In the genomic region with DNA sequence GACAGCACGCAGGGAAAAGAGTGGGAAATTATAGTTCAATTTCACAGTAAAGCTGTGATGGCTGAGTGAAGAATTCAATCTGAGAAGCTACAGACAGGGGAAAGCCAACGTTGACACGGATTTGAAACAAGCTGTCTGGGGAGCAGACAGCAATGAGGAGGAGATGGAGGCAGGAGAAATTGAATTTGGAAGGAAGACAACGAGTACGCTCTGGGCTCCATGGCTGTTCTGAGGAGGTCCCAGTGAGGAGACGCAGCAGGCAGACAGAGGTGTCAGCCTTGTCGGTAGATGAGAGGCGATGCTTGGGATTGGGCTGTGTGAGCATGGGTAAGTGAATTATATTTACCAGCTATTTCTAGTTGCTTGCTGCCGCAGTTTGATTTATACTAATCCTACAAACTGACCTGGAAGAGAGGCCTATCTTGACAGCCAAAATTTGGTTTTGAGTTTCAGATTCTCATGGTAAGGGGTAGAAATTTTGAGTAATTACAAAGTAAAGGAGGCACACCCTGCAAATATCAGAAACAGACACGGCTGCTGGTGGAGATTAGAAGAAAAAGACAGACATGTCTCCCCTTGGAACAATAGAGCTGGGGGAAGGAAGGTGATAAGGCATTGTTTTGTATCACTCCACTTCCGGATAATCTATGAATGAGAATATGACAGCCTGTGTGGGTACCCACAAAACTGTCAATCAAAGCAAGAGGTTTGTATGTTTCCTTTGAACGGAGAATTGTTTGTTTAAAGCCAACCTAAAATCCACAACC, we compare ENCODE assay signal across 14 mouse cellular contexts. TPM values are rescaled to one million over a fixed set of nuclear protein-coding genes. Genes with fewer than 3 reads are reported as not detected.
A peak's percentile ranks its signal among the peaks of the same experiment; 100 is the strongest.
DNase-seq lines count a peak whose midpoint lies in the region; ATAC-seq and TF ChIP-seq lines count a peak whose summit lies in the region.
"Had no signal": no experiment of that assay in that cellular context is flagged by ENCODE, and none has a peak within 500 bp of the region (broad histone marks: within the 10 kb centered on the region; RNA-seq: fewer than 3 reads in every experiment).

No protein-coding gene starts in this region.

- no peak for TF ChIP-seq CTCF in gastrocnemius, adult 2 months (IDR thresholded peaks at IDR 0.05)
- TF ChIP-seq CTCF in brain, embryonic 14.5 days (IDR thresholded peaks at IDR 0.05; ENCODE audit: borderline replicate concordance, extremely low read depth, insufficient read depth, insufficient read length): no peak

- no peak overlapping the region for H3K4me2 ChIP-seq in lung, embryonic 15.5 days
- H3K4me2 ChIP-seq in liver, embryonic 15.5 days: no peak overlapping the region

- TF ChIP-seq POLR2A in brain, embryonic 14.5 days (IDR thresholded peaks at IDR 0.05; ENCODE audit: borderline replicate concordance, extremely low read depth, insufficient read depth, insufficient read length, poor library complexity, severe bottlenecking): no peak

- ATAC-seq in lung, embryonic 15.5 days (ENCODE audit: borderline replicate concordance, extremely low read depth, low FRiP score, low TSS enrichment): no peak
- peak; percentile 34; the same call in 1 of the 2 replicates for ATAC-seq in liver, embryonic 15.5 days (ENCODE audit: insufficient read depth)
- ATAC-seq: activated CD4-positive, CD25-positive, alpha-beta regulatory T cell, adult 4 months; hindbrain, postnatal 0 days had no signal

- no peak overlapping the region for H3K4me3 ChIP-seq in gastrocnemius, adult 2 months
- no peak overlapping the region for H3K4me3 ChIP-seq in lung, embryonic 15.5 days
- no peak overlapping the region for H3K4me3 ChIP-seq in liver, embryonic 15.5 days (replicated peaks)

- H3K36me3 ChIP-seq in lung, embryonic 15.5 days: no peaks in the 10 kb centered on the region
- H3K36me3 ChIP-seq in liver, embryonic 15.5 days (replicated peaks): no peaks in the 10 kb centered on the region

- intact Hi-C loops in gastrocnemius, adult 2 months (cut with DNase I): no loop called here

- H3K9ac ChIP-seq in lung, embryonic 15.5 days: no peak overlapping the region
- no peak overlapping the region for H3K9ac ChIP-seq in liver, embryonic 15.5 days

- no peak for DNase-seq in gastrocnemius, adult 2 months
- DNase-seq in gastrocnemius, postnatal 4 days (ENCODE audit: low spot score in 2 of 2): no peak
- DNase-seq in lung, postnatal 36 days: no peak
- peak; percentile 51 for DNase-seq in brain, embryonic 14.5 days (ENCODE audit: low read depth)
- DNase-seq in Muller cell, postnatal 12 days (ENCODE audit: inconsistent ontology term): no peak
- no peak for DNase-seq in cerebellum, postnatal 10 days
- DNase-seq: cerebellum, adult 8-10 months; gastrocnemius, postnatal 36 days; kidney, adult 9 months; layer of hippocampus, adult 9-11 months had no signal

- H3K27me3 ChIP-seq in lung, embryonic 15.5 days: no peaks in the 10 kb centered on the region
- no peaks in the 10 kb centered on the region for H3K27me3 ChIP-seq in liver, embryonic 15.5 days

- H3K27ac ChIP-seq in gastrocnemius, adult 2 months: 0 out of 2 replicates have a peak overlapping the region, but pooled peaks have one; percentile 5
- peak overlapping the region; percentile 49; the same call in 1 of the 2 replicates for H3K27ac ChIP-seq in lung, embryonic 15.5 days
- no peak overlapping the region for H3K27ac ChIP-seq in liver, embryonic 15.5 days (replicated peaks)
- H3K27ac ChIP-seq: hindbrain, postnatal 0 days had no signal

- WGBS in lung, embryonic 15.5 days: 47% methylated on average over 12 of the region's 12 CpGs
- WGBS in liver, embryonic 15.5 days (ENCODE audit: insufficient replicate concordance): 28% methylated on average over 12 of the region's 12 CpGs

- no peaks in the 10 kb centered on the region for H3K9me3 ChIP-seq in lung, embryonic 15.5 days
- no peaks in the 10 kb centered on the region for H3K9me3 ChIP-seq in liver, embryonic 15.5 days (replicated peaks)

- H3K4me1 ChIP-seq in lung, embryonic 15.5 days: 0 out of 2 replicates have a peak, but pooled peaks cover 16% of the 10 kb centered on the region
- peaks cover 16% of the 10 kb centered on the region for H3K4me1 ChIP-seq in liver, embryonic 15.5 days (replicated peaks)

RNA-seq across cellular contexts. Expression of a gene that starts 7.7 kb away (rescaled TPM):
- 10 to 100 TPM; 33.1 to 55.3 TPM for total RNA-seq in gastrocnemius, adult 2 months (2021)
- 100 to 1,000 TPM; 389 to 440 TPM for total RNA-seq in gastrocnemius, postnatal 4 days (2021)
- polyA plus RNA-seq in lung, embryonic 15.5 days (2015; fragmentation: Nextera tagmentation; extraction: Ambion mirVana): 30.4 and 32.5 TPM in 2 replicates
- 3.1 and 6.9 TPM in 2 replicates for polyA plus RNA-seq in brain, embryonic 14.5 days (2012; rRNA removed)
- 1.1 and 1.2 TPM in 2 replicates for polyA plus RNA-seq in liver, embryonic 15.5 days (2015; fragmentation: Nextera tagmentation; extraction: Ambion mirVana)
- polyA plus RNA-seq: activated CD4-positive, CD25-positive, alpha-beta regulatory T cell, adult 4 months had no signal

RNA-seq across cellular contexts. Expression of a gene that starts 10.6 kb away (rescaled TPM):
- total RNA-seq in gastrocnemius, adult 2 months (2021): under 1 TPM in 1 of 2 experiments, not detected in 1; 0.08 TPM
- under 1 TPM; 0.36 to 0.49 TPM for total RNA-seq in gastrocnemius, postnatal 4 days (2021)
- polyA plus RNA-seq in lung, embryonic 15.5 days (2015; fragmentation: Nextera tagmentation; extraction: Ambion mirVana): 0.44 and 0.50 TPM in 2 replicates
- polyA plus RNA-seq in brain, embryonic 14.5 days (2012; rRNA removed): 0.09 and 0.10 TPM in 2 replicates
- 0.03 and 0.08 TPM in 2 replicates for polyA plus RNA-seq in liver, embryonic 15.5 days (2015; fragmentation: Nextera tagmentation; extraction: Ambion mirVana)
- total RNA-seq: hindbrain, postnatal 0 days had no signal
- polyA plus RNA-seq: activated CD4-positive, CD25-positive, alpha-beta regulatory T cell, adult 4 months had no signal
